Mouse (Mus musculus): ENCODE data around the gene Pkdrej. TPM values are rescaled to one million over a fixed set of nuclear protein-coding genes. Genes with fewer than 3 reads are reported as not detected.
"Not testable (repeated sequence)": the region's sequence is repeated elsewhere in the genome, so short reads cannot be mapped to it uniquely, and the experiment has no call there.

Pkdrej gene
- polyA plus RNA-seq, 1 experiment from 2014 or later, result 0.05 TPM

DNA sequence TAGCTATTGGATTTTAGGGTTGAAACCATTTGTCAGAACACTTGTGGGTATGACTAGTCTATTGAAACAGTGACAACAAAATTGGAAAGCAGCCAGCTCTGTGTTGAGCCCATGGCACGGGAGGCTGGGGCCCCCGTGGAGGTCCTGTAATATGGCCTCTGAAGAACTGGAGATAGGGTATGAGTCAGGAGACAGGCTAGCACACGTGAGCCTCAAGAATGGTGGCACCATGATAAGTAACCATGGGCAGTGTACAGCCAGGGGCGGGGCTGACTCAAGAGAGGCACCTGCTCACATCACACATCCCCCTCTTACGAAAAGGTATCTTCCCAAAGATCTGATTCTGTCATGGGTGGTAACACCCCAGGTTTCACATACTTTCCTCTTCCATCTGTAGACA, 34.8 kb downstream of the Pkdrej start:
- Histone ChIP-seq H3K36me3 (ENCODE audit: control insufficient read depth, insufficient read depth, low read length) (no peaks in the 10 kb centered on the region), H3K4me1 (ENCODE audit: control insufficient read depth, insufficient read depth, low read length) (no peaks in the 10 kb centered on the region), H3K27ac (ENCODE audit: low read depth, low read length) (no peak overlapping the region), H3K9ac (ENCODE audit: low read length) (no peak overlapping the region), H3K4me3 (ENCODE audit: low read depth, low read length) (no peak overlapping the region), H3K9me3 (replicated peaks; ENCODE audit: control insufficient read depth, low read length) (0 out of 2 replicates have a peak, but pooled peaks cover 4% of the 10 kb centered on the region), H3K27me3 (replicated peaks; ENCODE audit: control insufficient read depth, insufficient read depth, low read length) (no peaks in the 10 kb centered on the region), H3K4me2 (ENCODE audit: low read length) (no peak overlapping the region)
- 55% methylated on average over 5 of the region's 5 CpGs for WGBS
- ATAC-seq, result no peak
- DNase-seq (ENCODE audit: low spot score), result no peak

DNA sequence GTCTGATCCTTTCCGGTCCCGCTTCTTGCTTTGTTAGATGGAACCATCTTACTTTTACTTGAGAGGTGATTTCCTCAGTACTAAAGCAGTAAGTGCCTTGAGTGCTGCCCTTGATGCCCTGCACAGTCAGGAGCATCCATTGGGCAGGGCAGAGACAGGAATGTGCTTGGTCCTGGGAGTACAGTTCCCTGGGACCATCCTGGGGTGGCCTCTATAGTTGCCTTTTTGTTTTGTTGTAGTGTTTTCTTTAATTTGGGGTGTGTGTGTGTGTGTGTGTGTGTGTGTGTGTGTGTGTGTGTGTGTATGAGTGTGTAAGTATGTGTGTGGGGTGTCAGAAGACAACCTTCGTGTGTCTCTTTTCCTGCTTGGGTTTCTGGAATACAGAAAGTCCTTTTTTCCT, 37.2 kb downstream of the Pkdrej start:
- Histone ChIP-seq H3K36me3 (ENCODE audit: control insufficient read depth, insufficient read depth, low read length) (no peaks in the 10 kb centered on the region), H3K9ac (ENCODE audit: low read length) (no peak overlapping the region), H3K9me3 (replicated peaks; ENCODE audit: control insufficient read depth, low read length) (0 out of 2 replicates have a peak, but pooled peaks cover 4% of the 10 kb centered on the region), H3K4me1 (ENCODE audit: control insufficient read depth, insufficient read depth, low read length) (no peaks in the 10 kb centered on the region), H3K4me2 (ENCODE audit: low read length) (no peak overlapping the region), H3K4me3 (ENCODE audit: low read depth, low read length) (no peak overlapping the region), H3K27ac (ENCODE audit: low read depth, low read length) (no peak overlapping the region), H3K27me3 (replicated peaks; ENCODE audit: control insufficient read depth, insufficient read depth, low read length) (no peaks in the 10 kb centered on the region)
- WGBS, result 95% methylated on average over 3 of the region's 3 CpGs
- DNase-seq (ENCODE audit: low spot score) (no peak), ATAC-seq (no peak)

DNA sequence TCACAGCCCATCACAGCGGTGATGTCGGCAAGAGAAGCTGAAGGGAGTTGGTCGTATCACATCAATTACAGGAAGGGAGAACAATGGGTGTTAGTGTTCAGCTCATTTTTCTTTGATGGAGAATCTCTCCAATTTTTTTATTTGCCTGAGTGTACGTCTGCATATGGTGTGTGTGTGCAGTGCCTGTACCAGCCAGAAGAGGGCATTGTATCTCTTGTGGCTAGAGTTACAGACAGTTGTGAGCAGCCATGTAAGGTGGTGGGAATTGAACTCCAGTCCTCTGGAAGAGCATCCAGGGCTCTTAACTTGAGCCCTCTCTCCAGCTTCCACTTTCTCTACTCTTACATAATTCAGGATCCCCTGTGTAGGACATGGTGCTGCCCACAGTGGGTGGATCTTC, 38.4 kb downstream of the Pkdrej start:
- Histone ChIP-seq H3K4me2 (ENCODE audit: low read length) (no peak overlapping the region), H3K4me3 (ENCODE audit: low read depth, low read length) (no peak overlapping the region), H3K9me3 (replicated peaks; ENCODE audit: control insufficient read depth, low read length) (0 out of 2 replicates have a peak, but pooled peaks cover 4% of the 10 kb centered on the region), H3K4me1 (ENCODE audit: control insufficient read depth, insufficient read depth, low read length) (no peaks in the 10 kb centered on the region), H3K27ac (ENCODE audit: low read depth, low read length) (no peak overlapping the region), H3K27me3 (replicated peaks; ENCODE audit: control insufficient read depth, insufficient read depth, low read length) (no peaks in the 10 kb centered on the region), H3K36me3 (ENCODE audit: control insufficient read depth, insufficient read depth, low read length) (no peaks in the 10 kb centered on the region), H3K9ac (ENCODE audit: low read length) (no peak overlapping the region)
- no peak for ATAC-seq
- 93% methylated on average over 4 of the region's 4 CpGs for WGBS
- no peak for DNase-seq (ENCODE audit: low spot score)

DNA sequence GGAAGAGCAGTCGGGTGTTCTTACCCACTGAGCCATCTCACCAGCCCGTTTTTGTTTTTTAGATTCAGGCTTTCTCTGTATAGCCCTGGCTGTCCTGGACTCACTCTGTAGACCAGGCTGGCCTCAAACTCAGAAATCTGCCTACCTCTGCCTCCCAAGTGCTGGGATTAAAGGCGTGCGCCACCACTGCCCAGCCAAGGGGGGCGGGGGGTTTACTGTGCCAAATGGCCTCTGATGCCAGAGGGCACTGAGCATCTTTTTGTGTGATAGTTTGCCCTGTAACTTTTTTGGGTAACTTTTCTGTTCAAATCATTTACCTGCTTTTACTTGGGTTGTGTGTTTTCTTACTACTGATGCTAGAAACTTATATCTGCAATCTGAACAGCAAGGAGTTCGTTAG, 42.6 kb downstream of the Pkdrej start:
- not testable (repeated sequence) for H3K9me3 ChIP-seq (replicated peaks; ENCODE audit: control insufficient read depth, low read length); H3K9ac ChIP-seq (ENCODE audit: low read length); H3K27me3 ChIP-seq (replicated peaks; ENCODE audit: control insufficient read depth, insufficient read depth, low read length); H3K36me3 ChIP-seq (ENCODE audit: control insufficient read depth, insufficient read depth, low read length); H3K27ac ChIP-seq (ENCODE audit: low read depth, low read length); H3K4me2 ChIP-seq (ENCODE audit: low read length); DNase-seq (ENCODE audit: low spot score); H3K4me3 ChIP-seq (ENCODE audit: low read depth, low read length); H3K4me1 ChIP-seq (ENCODE audit: control insufficient read depth, insufficient read depth, low read length); ATAC-seq
- WGBS, result 88% methylated on average over 6 of the region's 6 CpGs

DNA sequence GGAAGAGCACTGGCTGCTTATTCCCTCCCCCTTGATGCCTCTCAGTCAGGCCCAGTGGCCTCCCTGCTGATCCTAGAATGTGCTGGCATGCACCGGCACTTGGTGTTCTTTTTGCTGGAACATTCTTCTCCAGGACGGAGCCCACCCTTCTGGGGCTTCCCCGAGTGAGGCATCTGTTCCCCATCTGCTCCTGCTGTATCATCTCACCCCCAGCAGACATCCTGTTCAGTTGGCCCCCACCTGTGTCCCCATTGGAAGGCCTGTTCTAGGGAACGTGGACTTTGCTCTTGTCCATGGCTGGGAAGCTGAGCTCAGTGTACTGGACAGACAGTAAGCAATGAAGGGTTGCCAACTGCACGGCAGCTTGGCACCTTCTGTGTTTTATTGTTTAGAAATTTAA, 44.8 kb downstream of the Pkdrej start:
- H3K27me3 ChIP-seq (replicated peaks; ENCODE audit: control insufficient read depth, insufficient read depth, low read length), result no peaks in the 10 kb centered on the region
- no peak overlapping the region for H3K4me2 ChIP-seq (ENCODE audit: low read length)
- DNase-seq (ENCODE audit: low spot score), result no peak
- no peaks in the 10 kb centered on the region for H3K4me1 ChIP-seq (ENCODE audit: control insufficient read depth, insufficient read depth, low read length)
- no peaks in the 10 kb centered on the region for H3K9me3 ChIP-seq (replicated peaks; ENCODE audit: control insufficient read depth, low read length)
- no peak overlapping the region for H3K9ac ChIP-seq (ENCODE audit: low read length)
- no peak overlapping the region for H3K4me3 ChIP-seq (ENCODE audit: low read depth, low read length)
- WGBS, result 79% methylated on average over 5 of the region's 5 CpGs
- no peak overlapping the region for H3K27ac ChIP-seq (ENCODE audit: low read depth, low read length)
- no peaks in the 10 kb centered on the region for H3K36me3 ChIP-seq (ENCODE audit: control insufficient read depth, insufficient read depth, low read length)
- ATAC-seq, result no peak

DNA sequence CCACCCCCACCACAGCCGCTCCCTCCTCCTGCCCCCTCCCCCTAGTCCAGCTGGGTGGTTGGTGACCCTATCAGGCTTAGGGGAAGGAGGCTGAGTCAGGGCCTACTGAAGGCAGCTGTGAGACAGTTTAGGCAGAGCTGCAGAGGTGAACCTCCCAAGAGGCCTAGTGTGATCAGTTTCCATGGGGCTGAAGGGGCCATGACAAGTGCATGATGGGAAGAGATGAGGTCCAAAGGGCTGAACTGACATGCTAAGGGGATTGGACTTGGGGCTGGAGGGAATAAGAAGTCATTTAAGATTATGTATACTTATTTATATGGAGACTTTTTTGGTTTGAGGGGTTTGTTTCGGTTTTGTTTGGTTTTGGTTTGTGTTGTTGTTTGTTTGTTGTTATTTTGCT, 45.3 kb downstream of the Pkdrej start:
- Histone ChIP-seq H3K36me3 (ENCODE audit: control insufficient read depth, insufficient read depth, low read length) (no peaks in the 10 kb centered on the region), H3K9me3 (replicated peaks; ENCODE audit: control insufficient read depth, low read length) (no peaks in the 10 kb centered on the region), H3K4me2 (ENCODE audit: low read length) (no peak overlapping the region), H3K9ac (ENCODE audit: low read length) (no peak overlapping the region), H3K27me3 (replicated peaks; ENCODE audit: control insufficient read depth, insufficient read depth, low read length) (no peaks in the 10 kb centered on the region), H3K4me1 (ENCODE audit: control insufficient read depth, insufficient read depth, low read length) (no peaks in the 10 kb centered on the region), H3K4me3 (ENCODE audit: low read depth, low read length) (no peak overlapping the region), H3K27ac (ENCODE audit: low read depth, low read length) (no peak overlapping the region)
- DNase-seq (ENCODE audit: low spot score) (no peak), ATAC-seq (no peak)
- 71% methylated on average over 2 of the region's 2 CpGs for WGBS

DNA sequence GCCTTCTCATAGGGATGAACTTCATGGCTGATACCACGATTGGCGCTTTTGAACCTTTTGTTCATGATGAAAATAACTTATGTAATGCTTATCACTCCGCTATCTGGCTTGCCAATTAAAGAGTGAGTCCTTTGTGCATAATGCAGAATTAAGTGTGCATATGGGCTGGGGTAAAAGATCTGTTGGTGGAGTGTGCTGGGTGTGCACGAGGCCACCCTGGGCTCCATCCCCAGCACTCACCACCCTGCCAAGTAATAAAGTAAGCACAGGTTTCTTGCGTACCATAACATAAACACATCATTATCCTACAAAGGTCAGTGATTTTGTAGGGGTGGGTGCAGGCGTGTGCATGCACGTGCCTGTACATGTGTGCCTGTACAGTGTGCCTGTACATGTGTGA, 46.5 kb downstream of the Pkdrej start:
- H3K4me1 ChIP-seq (ENCODE audit: control insufficient read depth, insufficient read depth, low read length), result no peaks in the 10 kb centered on the region
- WGBS, result 85% methylated on average over 7 of the region's 7 CpGs

DNA sequence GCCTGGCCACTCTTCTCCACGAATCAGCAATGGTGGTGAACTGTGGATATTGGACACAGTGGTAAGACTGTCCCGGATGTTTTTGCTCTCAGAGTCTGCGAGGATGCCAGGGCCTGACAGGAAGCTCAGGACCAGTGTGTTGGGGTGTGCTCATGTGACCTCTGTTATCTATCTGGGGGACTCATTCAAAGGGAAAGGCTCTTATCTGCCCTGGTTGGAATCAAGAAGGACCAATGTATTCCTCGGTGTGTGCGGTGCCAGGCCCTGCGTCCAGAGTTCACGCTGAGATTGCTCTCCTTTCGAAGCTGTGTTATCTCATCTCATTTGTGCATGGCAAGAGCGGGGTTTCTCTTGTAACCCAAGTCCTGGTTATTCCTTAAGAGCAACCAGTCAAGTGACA, 47.1 kb downstream of the Pkdrej start:
- Histone ChIP-seq H3K4me3 (ENCODE audit: low read depth, low read length) (no peak overlapping the region), H3K27ac (ENCODE audit: low read depth, low read length) (no peak overlapping the region), H3K9me3 (replicated peaks; ENCODE audit: control insufficient read depth, low read length) (no peaks in the 10 kb centered on the region), H3K4me1 (ENCODE audit: control insufficient read depth, insufficient read depth, low read length) (no peaks in the 10 kb centered on the region), H3K4me2 (ENCODE audit: low read length) (no peak overlapping the region), H3K27me3 (replicated peaks; ENCODE audit: control insufficient read depth, insufficient read depth, low read length) (no peaks in the 10 kb centered on the region), H3K9ac (ENCODE audit: low read length) (no peak overlapping the region), H3K36me3 (ENCODE audit: control insufficient read depth, insufficient read depth, low read length) (no peaks in the 10 kb centered on the region)
- no peak for ATAC-seq
- 91% methylated on average over 9 of the region's 9 CpGs for WGBS
- no peak for DNase-seq (ENCODE audit: low spot score)

More for the DNA sequence above, 46.5 kb downstream of the Pkdrej start:
- Histone ChIP-seq H3K36me3 (ENCODE audit: control insufficient read depth, insufficient read depth, low read length) (no peaks in the 10 kb centered on the region), H3K9me3 (replicated peaks; ENCODE audit: control insufficient read depth, low read length) (no peaks in the 10 kb centered on the region), H3K27ac (ENCODE audit: low read depth, low read length) (no peak overlapping the region), H3K4me2 (ENCODE audit: low read length) (no peak overlapping the region), H3K4me3 (ENCODE audit: low read depth, low read length) (no peak overlapping the region), H3K27me3 (replicated peaks; ENCODE audit: control insufficient read depth, insufficient read depth, low read length) (no peaks in the 10 kb centered on the region), H3K9ac (ENCODE audit: low read length) (no peak overlapping the region)
- ATAC-seq (no peak), DNase-seq (ENCODE audit: low spot score) (no peak)

DNA sequence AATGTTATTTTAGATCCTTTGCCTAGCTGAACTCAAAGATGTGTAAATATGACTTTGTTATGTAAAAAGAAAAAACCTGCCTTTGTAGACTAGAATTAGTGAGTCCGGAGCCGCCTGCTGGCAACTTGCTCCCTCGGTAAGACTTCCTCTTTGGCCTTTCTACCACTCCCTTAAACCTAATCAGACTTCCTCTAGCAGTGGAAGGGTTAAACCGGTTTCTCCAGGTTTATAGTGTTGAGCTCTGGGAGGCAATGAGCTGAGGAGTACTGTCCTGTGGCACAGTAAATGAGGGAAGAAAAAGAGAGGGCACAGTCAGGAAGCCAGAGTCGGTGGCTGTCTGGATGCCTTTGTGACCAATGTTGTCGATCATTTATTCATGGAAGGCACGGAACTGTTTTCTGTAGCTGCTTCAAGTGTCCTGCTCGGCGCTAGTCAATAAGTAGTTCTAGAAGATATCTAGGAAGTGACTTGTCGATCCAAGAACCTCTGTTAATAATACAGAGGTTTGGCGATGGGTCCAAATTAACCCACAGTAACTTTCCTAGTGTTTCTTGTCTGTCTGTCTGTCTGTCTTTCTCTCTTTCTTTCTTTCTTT, 49.3 kb downstream of the Pkdrej start:
- Histone ChIP-seq H3K4me1 (ENCODE audit: control insufficient read depth, insufficient read depth, low read length) (no peaks in the 10 kb centered on the region), H3K9ac (ENCODE audit: low read length) (no peak overlapping the region), H3K27me3 (replicated peaks; ENCODE audit: control insufficient read depth, insufficient read depth, low read length) (no peaks in the 10 kb centered on the region), H3K36me3 (ENCODE audit: control insufficient read depth, insufficient read depth, low read length) (no peaks in the 10 kb centered on the region), H3K27ac (ENCODE audit: low read depth, low read length) (no peak overlapping the region), H3K4me2 (ENCODE audit: low read length) (no peak overlapping the region), H3K9me3 (replicated peaks; ENCODE audit: control insufficient read depth, low read length) (no peaks in the 10 kb centered on the region), H3K4me3 (ENCODE audit: low read depth, low read length) (no peak overlapping the region)
- WGBS, result 86% methylated on average over 11 of the region's 11 CpGs
- ATAC-seq, result no peak
- no peak for DNase-seq (ENCODE audit: low spot score)
